Mouse (Mus musculus): ENCODE results near the gene Fndc3a.

Fndc3a gene

DNA sequence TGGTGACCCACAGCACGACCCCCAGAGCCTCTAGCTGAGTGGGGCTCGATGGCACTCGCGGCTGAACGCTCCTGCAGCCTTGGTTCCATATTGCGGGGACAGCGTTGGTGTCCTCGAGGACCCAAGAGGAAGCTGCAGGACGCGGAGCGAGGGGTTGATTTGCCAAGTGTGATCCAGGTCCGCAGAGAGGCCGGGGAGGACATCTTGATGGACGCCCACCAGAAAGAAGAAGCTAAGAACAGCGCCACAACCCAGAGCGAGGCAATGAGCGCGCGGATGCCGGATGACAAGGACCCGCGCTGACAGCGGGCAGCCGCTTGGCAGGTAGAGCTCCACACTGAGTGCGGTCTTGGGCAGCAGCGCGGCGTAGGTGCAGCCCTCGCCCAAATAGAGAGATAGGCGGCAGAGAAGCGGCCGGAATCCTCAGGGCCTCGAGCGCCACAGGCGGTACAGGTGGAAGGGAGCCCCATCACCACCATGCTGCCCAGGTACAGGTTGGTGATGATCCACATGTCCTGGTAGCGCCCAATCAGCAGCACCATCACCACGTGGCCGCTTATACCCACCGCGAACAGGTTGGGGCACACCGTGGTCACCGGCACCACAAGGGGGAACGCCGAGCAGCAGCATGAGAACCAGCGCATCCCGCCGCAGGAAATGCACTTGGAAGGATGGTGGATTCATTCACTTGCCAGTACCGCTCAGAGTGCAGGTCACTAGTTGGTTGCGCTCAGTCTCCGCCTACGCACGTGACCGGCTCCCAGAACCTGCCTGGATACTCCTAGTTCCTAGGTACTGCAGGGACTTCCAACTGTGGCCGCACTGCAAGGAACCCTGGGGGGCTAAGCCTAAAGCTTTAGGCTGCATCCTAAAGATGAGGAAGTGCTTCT is 177.5 kb downstream of the Fndc3a start:
- peak; percentile 26 for DNase-seq

DNA sequence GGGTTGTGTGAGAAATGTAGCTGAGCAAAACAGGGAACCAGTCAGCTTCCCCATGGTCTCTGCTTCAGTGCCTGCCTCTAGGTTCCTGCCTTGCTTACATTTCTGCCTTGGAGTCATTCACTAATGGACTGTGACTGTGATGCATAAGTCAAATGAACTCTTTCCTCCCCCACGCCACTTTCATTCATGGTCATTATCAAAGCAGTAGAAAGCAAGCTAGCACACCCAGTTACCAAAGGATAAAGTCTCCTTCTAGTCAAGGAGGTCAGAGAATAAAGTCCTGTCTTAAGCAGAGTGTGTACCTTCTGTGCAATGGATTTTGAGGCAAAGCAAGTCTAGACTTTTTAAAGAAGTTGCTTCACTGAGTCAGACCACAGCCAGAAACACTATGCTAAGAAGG is 182.7 kb downstream of the Fndc3a start:
- no peak for DNase-seq

DNA sequence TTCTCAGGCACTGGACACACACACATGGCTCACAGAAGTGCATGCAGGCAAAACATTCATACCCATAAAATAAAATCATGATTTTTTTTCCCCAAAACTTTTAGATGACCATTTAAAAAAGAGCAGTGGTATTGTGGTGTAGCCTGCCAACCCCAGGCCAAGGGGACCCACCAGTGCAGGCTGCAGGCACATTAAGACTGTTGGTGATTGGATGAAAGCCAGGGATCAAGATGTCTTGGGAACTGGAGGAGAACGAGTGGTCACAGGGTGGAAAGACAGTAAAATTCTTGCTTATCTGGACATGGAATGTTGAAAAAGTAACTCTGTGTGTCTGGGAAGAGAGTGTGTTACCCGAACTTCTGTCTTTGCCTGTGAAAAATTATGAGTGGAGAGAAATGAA is 190.2 kb downstream of the Fndc3a start:
- no peak for DNase-seq

DNA sequence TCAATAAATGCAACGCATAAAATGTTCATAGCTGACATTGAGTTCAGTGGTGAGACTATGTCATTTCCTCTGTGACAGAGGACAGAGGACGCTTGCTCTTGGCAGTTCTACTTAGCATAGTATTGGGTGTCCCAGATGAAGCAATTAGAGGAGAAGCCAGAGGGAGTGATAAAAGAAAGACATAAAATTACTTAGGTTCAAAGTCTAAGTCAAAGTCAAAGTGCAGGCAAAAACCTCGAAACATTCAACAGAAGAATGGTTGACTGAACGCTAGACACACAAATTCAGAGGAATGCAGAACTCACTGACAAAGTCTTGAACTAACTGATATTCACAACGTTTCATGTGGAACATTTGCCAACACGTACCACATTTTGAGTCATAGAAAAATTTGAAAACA is 191.0 kb downstream of the Fndc3a start:
- no peak for DNase-seq

DNA sequence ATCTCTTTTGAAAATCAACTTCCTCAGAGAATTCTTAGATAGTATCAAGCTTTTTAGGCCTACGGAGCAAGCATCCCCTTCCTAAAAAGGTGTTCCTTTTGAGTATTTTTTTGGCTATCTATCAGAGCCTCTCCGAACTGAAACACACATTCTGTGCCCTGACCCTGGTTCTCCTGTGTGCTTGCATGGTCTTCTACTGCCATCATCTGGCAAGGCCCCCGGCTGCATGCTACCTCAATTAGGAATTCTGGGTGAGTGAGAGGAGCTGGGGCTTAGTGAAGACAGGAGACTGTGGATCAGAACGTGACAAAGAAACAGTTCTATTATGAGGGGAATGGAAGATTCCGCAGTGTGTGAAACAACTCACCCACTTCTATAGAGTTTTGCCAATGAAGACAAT is 193.4 kb downstream of the Fndc3a start:
- DNase-seq = peak; percentile 27

DNA sequence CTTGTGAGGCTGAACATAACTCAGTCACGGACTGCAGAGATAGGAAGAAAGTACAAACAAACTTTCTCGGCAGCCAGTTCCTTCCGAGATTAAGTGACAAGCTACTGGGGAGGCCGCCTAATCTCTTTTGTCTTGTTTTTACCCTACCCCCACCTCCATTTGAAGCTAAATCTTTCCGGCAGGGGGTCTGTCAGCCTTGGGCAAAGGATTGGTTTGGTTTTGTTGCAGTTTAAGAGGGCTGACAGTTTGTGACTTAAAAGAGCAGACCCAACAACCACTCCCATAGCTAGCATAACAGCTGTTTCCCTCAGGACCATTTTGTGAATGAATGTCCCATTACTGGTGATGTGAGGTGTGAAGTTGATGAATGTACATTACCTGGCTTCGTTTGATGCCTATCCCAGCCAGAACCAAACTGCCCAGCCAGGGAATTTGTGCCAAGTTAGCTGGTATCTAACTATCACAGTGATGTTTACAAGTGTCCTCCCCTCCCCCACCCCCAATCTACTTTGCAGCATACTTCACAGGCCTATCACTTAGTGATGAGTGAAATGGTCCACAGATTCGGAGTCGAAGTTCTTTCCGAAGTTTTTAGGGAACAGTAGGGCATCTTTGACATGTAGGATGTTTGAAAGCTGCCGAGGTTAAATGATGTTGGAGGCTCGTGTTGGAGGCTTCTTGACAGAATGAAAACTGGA is 202.9 kb downstream of the Fndc3a start:
- no peak for DNase-seq

DNA sequence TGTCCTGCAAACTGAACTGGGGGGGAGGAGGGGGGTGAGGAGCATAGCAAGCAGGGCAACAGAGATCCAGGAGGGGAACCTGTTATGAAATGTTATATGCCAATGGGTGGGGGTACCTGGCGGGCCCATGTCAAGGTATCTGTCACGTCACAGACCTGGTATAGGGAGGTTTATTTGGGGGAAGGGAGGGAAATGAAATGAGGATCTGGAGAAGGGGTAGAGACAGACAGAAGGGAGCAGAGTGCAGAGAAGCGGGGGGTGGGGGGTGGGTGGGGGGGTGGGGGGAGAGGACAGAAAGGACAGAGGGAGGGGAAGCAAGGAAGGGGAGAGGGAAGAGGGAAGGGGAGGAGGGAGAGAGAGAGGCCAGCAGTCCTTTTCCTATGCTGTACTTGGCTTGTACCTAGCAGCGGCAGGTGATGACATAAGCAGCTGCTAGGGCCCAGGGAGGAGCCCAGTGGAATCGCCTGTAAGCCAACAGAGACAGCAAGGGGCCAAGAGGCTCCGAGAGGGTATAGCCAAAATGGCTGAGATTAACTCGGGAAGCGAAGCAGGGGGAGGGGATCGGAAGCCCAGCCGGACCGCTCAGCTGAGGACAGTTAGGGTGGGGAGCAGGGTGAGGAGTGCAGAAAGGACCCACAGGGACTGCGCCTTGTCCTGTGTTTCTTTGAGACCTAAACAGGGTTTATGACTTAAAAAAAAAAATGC is 203.6 kb downstream of the Fndc3a start:
- DNase-seq = no peak

DNA sequence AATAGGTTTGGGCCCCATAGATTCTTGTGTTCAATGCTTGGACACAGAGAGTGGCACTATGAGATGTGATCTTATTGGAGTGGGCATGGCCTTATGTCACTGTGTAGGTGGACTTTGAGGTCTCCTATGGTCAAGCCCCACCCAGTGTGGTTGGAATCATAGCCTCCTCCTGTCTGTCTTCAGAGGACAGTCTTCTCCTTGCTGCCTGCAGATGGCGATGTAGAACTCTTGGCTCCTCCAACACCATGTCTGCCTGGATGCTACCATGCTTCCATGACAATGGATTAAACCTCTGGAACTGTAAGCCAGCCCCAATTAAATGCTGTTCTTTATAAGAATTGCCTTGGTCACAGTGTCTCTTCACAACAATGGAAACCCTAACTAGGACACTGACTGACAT is 204.8 kb downstream of the Fndc3a start:
- DNase-seq = no peak

DNA sequence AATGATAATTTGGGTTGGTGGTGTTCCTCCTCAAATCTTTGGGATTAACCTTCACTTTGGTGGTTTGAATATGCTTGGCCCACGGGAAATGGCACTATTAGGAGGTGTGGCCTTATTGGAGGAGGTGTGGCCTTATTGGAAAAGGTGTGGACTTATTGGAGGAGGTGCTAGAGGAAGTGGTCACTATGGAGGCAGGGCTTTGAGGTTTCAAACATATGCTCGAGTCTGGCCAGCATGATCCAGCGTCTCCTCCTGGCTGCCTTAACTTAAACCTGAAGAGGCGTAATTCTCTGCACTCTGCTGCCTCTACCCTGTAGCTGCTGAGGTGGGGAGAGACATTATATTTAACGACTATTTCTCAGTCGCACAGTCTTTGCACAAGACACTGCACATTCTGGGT is 206.6 kb downstream of the Fndc3a start:
- DNase-seq = no peak

DNA sequence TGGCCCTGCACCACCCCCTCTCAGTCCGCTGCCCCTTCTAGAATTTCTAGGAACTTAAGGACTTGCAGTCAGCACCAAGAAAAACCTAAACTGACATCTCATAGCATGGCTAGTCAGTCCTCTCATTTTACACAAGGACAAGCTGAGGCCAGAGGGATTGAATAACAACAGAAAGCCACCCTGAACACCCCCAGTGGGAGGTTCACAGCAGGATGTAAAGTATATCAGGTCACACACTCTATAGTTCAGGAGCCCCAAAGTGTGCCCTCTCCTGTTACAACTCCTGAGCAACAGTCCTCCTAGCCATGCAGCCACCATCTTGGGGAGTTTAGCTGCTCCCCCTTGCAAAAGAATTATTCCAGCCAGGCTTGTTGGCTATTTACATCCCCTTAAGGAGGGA is 216.0 kb downstream of the Fndc3a start:
- DNase-seq = no peak

DNA sequence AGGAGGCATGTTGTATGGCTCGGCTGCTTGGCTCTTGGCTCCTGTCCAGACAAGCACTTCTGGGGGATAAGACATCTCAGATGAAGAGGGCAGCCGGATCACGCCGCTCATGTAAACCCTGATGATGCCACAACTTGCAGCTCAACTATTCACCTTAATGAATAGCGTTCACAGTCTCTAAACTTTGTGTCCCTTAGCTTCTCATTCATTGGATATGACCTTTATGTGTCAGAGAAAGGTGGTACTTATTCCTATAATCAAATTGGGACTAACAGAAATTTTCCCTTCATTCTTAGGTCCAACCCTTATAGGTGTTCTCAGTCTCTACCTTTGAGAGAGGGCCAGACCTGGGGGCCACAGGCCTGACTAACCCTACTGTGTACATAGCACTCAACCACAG is 218.1 kb downstream of the Fndc3a start, which contains the start of gene Gm9195:
Gene Gm9195 (minus strand): TSS at position 101 of the 400 bp plus-strand sequence.
- no peak for DNase-seq

DNA sequence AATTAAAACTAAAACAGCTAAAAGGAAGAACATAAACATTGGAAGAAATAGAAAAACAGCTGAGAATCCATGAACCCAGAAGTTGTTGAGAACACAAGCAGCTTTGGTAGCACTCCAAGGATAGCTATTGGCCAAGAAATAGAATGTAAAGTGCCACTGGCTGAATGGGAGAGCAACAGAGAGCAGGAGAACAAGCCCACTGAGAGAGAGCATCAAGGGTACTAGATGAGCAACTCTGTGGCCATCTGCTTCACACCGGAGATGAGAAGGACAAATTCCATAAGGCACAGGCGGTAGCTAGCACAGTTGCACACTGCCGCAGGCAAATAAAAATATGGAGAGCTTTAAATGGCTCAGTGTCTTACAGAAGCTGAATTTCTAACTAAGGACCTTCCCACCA is 219.4 kb downstream of the Fndc3a start:
- peak; percentile 23 for DNase-seq
